Mouse (Mus musculus): ENCODE data around the gene Cdk1. TPM values are rescaled to one million over a fixed set of nuclear protein-coding genes. Genes with fewer than 3 reads are reported as not detected.

The Cdk1 gene
- polyA plus RNA-seq, 1 experiment from 2014 or later = 54.8 TPM

DNA sequence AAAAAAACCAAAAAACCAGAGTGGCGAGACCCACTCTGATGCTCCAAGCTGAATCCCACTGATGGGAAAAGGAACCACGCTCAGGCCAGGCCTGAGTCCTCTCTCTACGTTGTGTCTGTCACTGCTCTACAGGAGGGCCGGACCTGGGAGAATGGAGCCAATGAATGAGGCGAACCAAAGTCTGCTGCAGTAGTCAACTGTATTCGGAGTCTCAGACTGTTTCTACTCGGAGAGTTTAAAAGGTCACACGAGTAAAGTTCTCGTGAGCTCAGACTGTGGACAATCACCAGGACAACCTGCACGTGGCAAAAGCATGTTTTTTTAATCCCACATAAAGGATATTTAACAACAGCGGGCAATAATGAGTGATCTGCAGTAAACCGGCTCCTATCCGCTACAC is 28.8 kb downstream of the Cdk1 start:
- ATAC-seq (ENCODE audit: low FRiP score) = no peak
- no peak overlapping the region for H3K4me3 ChIP-seq (replicated peaks)
- H3K36me3 ChIP-seq = no peaks in the 10 kb centered on the region
- H3K9me3 ChIP-seq (replicated peaks) = no peaks in the 10 kb centered on the region
- 79% methylated on average over 13 of the region's 13 CpGs for WGBS
- H3K4me2 ChIP-seq = no peak overlapping the region
- H3K27me3 ChIP-seq (replicated peaks) = no peaks in the 10 kb centered on the region
- H3K27ac ChIP-seq (replicated peaks) = no peak overlapping the region
- no peak overlapping the region for H3K9ac ChIP-seq (replicated peaks)
- peaks cover 16% of the 10 kb centered on the region for H3K4me1 ChIP-seq

DNA sequence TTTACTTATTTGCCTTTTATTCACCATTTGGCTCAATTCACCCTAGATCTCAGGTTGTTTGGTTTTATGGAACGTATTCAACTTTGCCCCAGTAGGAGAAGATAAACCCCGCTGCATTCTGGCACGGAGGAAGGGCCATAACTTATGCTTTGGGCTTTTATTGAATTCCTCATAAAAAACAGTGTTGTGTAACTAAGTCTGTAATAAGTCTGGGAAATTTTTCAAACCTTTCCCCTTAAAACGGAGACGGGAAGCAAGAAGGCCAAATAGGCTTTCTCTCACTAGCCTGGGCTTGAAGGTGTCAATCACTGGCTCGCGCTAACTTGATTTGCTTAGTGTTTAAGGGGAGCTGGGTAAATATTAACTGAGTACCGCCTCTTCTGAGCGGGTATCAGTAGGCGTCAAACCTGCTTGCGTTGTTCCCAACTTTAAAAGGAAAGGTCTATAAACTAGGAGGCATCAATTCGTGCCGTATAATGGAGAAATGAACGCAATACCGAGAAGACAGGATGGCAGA is 31.2 kb downstream of the Cdk1 start:
- Histone ChIP-seq H3K9me3 (replicated peaks) (no peaks in the 10 kb centered on the region), H3K36me3 (no peaks in the 10 kb centered on the region), H3K4me3 (replicated peaks) (no peak overlapping the region), H3K4me2 (peak overlapping the region; percentile 35), H3K4me1 (peaks cover 8% of the 10 kb centered on the region; the same call in 1 of the 2 replicates), H3K27me3 (replicated peaks) (no peaks in the 10 kb centered on the region), H3K9ac (replicated peaks) (no peak overlapping the region), H3K27ac (replicated peaks) (no peak overlapping the region)
- 37% methylated on average over 15 of the region's 15 CpGs for WGBS
- no peak for ATAC-seq (ENCODE audit: low FRiP score)

DNA sequence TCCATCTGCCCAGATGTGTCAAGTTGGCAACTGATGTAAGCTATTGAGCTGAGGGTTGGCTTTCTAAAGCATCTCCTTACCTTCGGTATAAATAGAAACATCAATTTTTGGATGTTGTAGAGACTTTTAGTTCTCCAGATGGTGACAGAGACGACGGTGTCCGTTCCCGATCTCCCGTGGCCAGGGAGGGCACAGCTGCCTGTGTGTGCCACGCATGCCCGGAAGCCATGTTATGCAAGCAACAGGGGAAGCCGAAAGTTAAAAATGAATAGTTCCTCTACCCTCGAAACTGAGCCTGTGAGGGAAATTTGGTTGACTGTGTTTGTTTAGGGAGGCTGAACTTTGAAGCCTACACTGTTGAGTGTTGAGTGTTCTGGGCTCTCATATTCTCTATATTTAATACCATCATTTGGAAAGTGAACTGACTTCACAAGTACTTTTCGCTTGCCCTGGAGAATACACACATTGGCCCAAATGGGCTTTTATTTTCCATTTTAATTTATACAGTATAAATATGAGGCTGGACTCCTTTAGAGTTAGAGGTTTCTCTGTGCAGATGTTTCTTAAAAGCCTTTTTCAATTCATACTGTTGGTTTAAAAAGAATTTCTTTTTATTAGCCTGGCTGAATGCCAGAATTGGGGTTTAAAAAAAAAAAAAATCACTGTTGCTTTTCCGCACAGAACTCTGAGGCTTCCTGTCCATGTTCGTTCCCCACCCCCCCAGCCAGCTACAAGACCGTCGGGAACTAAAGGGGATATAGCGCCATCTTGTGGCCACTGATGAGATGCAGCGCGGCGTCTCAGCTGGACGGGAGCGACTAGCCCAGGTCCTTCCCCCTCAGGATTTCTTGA is 31.8 kb downstream of the Cdk1 start:
- H3K4me1 ChIP-seq = peaks cover 8% of the 10 kb centered on the region; the same call in 1 of the 2 replicates
- H3K4me2 ChIP-seq = peak overlapping the region; percentile 35
- no peak overlapping the region for H3K4me3 ChIP-seq (replicated peaks)
- WGBS = 41% methylated on average over 21 of the region's 21 CpGs
- H3K27ac ChIP-seq (replicated peaks) = peak overlapping the region; percentile 23; the same call in 1 of the 2 replicates
- no peaks in the 10 kb centered on the region for H3K9me3 ChIP-seq (replicated peaks)
- no peaks in the 10 kb centered on the region for H3K27me3 ChIP-seq (replicated peaks)
- H3K9ac ChIP-seq (replicated peaks) = no peak overlapping the region
- peak; percentile 61 for ATAC-seq (ENCODE audit: low FRiP score)
- no peaks in the 10 kb centered on the region for H3K36me3 ChIP-seq

DNA sequence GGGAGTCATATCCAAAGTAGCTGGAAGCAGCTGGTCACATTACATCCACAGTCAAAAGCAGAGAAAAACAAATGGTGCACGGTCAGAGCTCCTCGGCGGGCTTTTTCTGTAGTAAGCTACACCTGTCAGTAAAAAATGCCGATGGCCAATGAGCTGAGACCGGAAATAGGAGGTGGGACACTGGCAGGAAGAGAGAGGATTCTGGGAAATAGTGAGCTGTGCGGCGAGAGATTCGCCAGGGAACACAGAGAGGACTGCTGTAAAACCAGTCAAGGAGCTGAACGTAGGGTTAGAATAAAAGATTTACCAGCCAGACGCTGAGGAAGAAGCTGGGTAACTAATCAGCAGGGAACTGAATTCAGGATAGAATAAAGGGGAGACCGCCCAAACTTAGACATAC is 34.2 kb downstream of the Cdk1 start:
- Histone ChIP-seq H3K36me3 (no peaks in the 10 kb centered on the region), H3K9ac (replicated peaks) (no peak overlapping the region), H3K4me3 (replicated peaks) (no peak overlapping the region), H3K27me3 (replicated peaks) (no peaks in the 10 kb centered on the region), H3K27ac (replicated peaks) (no peak overlapping the region), H3K4me2 (no peak overlapping the region), H3K9me3 (replicated peaks) (no peaks in the 10 kb centered on the region), H3K4me1 (peaks cover 8% of the 10 kb centered on the region; the same call in 1 of the 2 replicates)
- 84% methylated on average over 11 of the region's 11 CpGs for WGBS
- no peak for ATAC-seq (ENCODE audit: low FRiP score)

DNA sequence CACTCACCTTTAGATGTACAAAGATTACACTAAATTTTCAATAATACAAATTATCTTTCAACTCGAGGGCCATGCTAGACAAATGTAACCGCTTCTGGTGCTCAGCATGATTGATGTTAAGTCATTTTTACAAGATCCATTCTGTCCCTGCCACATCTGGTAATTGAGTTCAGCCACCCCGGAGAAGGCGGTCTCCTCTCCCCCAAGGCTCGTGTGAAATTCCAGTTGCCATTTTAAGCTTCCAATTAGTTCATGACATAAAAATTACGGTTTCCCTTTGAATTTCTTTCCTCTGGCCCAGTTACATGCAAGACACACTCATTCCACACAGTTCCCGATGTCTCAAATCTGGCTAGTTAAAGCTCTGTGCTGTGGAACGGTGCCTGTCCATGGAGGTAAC is 38.8 kb downstream of the Cdk1 start:
- H3K27ac ChIP-seq (replicated peaks) = no peak overlapping the region
- no peaks in the 10 kb centered on the region for H3K4me1 ChIP-seq
- H3K36me3 ChIP-seq = no peaks in the 10 kb centered on the region
- H3K27me3 ChIP-seq (replicated peaks) = no peaks in the 10 kb centered on the region
- no peaks in the 10 kb centered on the region for H3K9me3 ChIP-seq (replicated peaks)
- H3K9ac ChIP-seq (replicated peaks) = no peak overlapping the region
- ATAC-seq (ENCODE audit: low FRiP score) = no peak
- no peak overlapping the region for H3K4me2 ChIP-seq
- H3K4me3 ChIP-seq (replicated peaks) = no peak overlapping the region
- 53% methylated on average over 8 of the region's 8 CpGs for WGBS

DNA sequence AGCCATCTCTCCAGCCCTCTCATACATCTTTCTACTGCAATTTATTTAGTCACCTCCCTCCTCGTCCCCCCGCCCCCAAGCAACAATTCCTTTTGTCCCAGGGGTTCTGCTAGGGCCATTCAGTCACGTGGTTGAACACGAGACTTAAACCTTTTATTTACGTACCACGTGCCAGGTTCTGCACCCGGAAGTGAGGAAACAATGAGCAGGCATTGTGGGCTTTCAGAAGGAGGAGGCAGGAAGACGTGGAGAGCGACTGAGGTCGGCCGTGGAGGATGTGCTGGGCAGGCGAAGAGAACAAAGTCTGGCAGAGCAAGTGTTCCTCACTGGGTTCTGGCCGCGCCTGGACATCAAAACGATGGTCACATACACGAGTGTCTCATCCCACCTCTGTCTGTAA is 40.9 kb downstream of the Cdk1 start:
- WGBS = 61% methylated on average over 16 of the region's 16 CpGs
- Histone ChIP-seq H3K4me1 (no peaks in the 10 kb centered on the region), H3K27ac (replicated peaks) (no peak overlapping the region), H3K4me3 (replicated peaks) (no peak overlapping the region), H3K4me2 (no peak overlapping the region), H3K9me3 (replicated peaks) (no peaks in the 10 kb centered on the region), H3K27me3 (replicated peaks) (no peaks in the 10 kb centered on the region), H3K9ac (replicated peaks) (no peak overlapping the region), H3K36me3 (no peaks in the 10 kb centered on the region)
- ATAC-seq (ENCODE audit: low FRiP score) = no peak

DNA sequence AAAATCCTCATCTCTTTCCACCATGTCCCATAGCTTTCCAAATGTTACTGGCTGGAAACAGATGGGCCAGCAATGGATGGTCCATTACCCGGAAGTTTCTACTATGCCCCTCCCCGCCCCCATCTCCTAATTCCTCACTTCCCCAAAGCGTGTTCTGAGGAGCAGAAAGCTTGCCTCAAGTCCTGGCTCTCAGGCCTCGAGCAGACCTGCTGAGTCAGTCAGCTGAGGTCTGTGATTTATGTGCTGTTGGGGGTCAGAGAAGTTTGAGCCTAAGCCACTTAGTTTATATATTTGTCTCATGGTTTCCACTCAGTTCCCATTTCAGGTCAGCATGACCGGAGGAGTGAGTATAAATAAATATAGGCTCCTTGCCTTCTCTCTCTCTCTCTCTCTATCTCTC is 43.6 kb downstream of the Cdk1 start:
- Histone ChIP-seq H3K9ac (replicated peaks) (no peak overlapping the region), H3K4me2 (no peak overlapping the region), H3K9me3 (replicated peaks) (no peaks in the 10 kb centered on the region), H3K27ac (replicated peaks) (no peak overlapping the region), H3K27me3 (replicated peaks) (no peaks in the 10 kb centered on the region), H3K4me1 (no peaks in the 10 kb centered on the region), H3K4me3 (replicated peaks) (no peak overlapping the region), H3K36me3 (no peaks in the 10 kb centered on the region)
- ATAC-seq (ENCODE audit: low FRiP score) = no peak
- 72% methylated on average over 5 of the region's 5 CpGs for whole genome bisulfite sequencing

DNA sequence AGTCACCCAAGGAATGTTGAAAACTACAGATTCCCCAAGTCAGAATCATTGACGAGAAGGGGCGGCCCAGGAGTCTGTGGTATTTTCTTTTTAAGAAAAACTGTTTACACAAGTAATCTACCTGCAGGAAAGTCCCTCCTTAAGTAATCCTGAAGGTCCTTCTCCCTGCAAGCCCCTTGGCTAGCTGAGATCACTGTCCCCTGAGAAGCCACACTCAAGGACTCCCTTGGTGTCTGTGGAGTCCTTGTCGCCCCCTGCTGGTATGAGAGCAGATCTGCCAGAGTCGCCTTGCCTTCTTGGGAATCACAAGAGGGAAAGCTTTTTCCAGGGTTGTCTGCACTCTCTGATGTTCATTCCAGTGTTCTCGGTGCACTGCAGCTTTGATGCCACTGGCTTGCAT is 45.7 kb downstream of the Cdk1 start:
- Histone ChIP-seq H3K4me1 (no peaks in the 10 kb centered on the region), H3K27me3 (replicated peaks) (no peaks in the 10 kb centered on the region), H3K27ac (replicated peaks) (no peak overlapping the region), H3K4me2 (no peak overlapping the region), H3K4me3 (replicated peaks) (no peak overlapping the region), H3K9ac (replicated peaks) (no peak overlapping the region), H3K36me3 (no peaks in the 10 kb centered on the region), H3K9me3 (replicated peaks) (no peaks in the 10 kb centered on the region)
- WGBS = 45% methylated on average over 5 of the region's 5 CpGs
- no peak for ATAC-seq (ENCODE audit: low FRiP score)

DNA sequence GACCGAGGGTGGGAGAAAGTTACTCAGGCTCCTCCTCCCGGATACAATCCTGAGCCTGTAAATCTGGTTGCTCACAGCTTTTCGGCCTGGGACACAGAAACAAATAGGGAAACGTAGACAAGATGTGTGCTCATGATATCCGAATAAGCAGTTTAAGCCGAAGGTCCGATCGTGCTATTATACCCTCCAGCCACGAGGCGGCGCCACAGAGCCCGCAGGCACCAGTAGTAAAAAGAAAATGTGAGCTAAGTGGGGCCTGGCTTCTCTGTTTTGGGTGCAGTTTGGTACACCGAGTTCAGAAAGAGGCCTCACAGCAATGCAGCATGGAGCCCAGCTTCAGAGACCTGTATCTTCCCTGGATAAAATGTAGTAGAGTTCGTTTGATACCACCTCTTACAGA is 46.5 kb downstream of the Cdk1 start:
- Histone ChIP-seq H3K36me3 (no peaks in the 10 kb centered on the region), H3K27ac (replicated peaks) (no peak overlapping the region), H3K9me3 (replicated peaks) (no peaks in the 10 kb centered on the region), H3K4me3 (replicated peaks) (no peak overlapping the region), H3K4me1 (no peaks in the 10 kb centered on the region), H3K9ac (replicated peaks) (no peak overlapping the region), H3K27me3 (replicated peaks) (no peaks in the 10 kb centered on the region), H3K4me2 (no peak overlapping the region)
- WGBS = 64% methylated on average over 14 of the region's 14 CpGs
- ATAC-seq (ENCODE audit: low FRiP score) = no peak

DNA sequence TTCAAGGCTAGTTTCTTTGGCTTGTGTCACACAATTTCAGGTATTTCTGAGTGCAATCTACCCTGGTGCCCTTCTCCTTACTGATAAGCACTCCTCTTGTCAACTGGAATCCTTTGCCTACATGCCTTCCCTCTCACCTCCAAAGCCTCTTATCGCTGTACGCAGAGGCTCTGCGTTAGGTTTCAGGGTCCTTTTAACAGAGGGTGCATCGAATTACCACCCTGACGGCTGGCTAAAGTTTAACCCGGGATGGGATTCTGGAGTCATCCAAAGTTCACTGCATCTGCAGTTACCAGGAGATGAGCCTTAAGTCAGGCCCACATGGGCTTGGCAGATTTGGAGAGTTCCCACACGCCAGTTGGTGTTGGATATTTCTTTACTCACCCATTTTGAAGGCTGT is 47.1 kb downstream of the Cdk1 start:
- no peak overlapping the region for H3K4me2 ChIP-seq
- H3K4me1 ChIP-seq = no peaks in the 10 kb centered on the region
- no peak for ATAC-seq (ENCODE audit: low FRiP score)
- H3K27ac ChIP-seq (replicated peaks) = no peak overlapping the region
- H3K4me3 ChIP-seq (replicated peaks) = no peak overlapping the region
- H3K9ac ChIP-seq (replicated peaks) = no peak overlapping the region
- WGBS = 40% methylated on average over 7 of the region's 7 CpGs
- no peaks in the 10 kb centered on the region for H3K36me3 ChIP-seq
- H3K9me3 ChIP-seq (replicated peaks) = no peaks in the 10 kb centered on the region
- no peaks in the 10 kb centered on the region for H3K27me3 ChIP-seq (replicated peaks)

DNA sequence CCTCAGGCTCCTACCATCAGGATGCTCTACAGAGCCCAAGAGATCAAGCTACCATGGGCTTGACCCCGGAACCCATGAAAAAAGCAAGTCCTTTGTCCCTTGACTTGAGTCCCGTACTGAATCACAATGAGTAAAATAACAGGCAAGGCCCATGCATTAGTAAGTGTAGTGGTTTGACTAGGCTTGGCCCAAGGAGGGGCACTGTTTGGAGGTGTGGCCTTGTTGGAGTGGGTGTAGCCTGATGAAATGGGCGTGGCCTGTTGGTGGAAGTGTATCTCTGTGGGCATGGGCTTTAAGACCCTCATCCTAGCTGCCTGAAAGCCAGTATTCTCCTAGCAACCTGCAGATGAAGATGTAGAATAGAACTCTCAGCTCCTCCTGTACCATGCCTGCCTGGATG is 47.9 kb downstream of the Cdk1 start:
- Histone ChIP-seq H3K4me2 (no peak overlapping the region), H3K9ac (replicated peaks) (no peak overlapping the region), H3K4me1 (no peaks in the 10 kb centered on the region), H3K9me3 (replicated peaks) (no peaks in the 10 kb centered on the region), H3K4me3 (replicated peaks) (no peak overlapping the region), H3K27me3 (replicated peaks) (no peaks in the 10 kb centered on the region), H3K27ac (replicated peaks) (no peak overlapping the region), H3K36me3 (no peaks in the 10 kb centered on the region)
- 81% methylated on average over 3 of the region's 3 CpGs for WGBS
- no peak for ATAC-seq (ENCODE audit: low FRiP score)

DNA sequence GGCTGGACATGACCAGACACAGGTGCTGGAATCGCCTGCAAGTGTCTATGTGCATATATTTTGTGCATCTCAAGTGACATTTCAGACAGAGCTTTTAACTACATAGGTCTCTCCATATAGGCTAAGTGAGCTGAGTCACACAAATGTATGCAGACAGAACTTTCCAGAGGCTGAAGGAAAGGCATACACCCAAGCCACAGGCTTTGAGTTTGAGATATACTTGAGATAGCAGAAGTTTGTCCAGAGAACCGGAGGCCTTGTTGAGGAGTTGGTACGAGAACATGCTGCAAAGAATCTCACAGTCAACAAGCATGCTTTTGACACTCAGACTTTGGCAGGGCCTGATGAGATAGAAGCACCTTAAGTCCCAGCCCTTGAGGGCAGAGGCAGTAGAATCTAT is 50.1 kb downstream of the Cdk1 start:
- WGBS = 97% methylated on average over 3 of the region's 3 CpGs
- no peak overlapping the region for H3K27ac ChIP-seq (replicated peaks)
- H3K27me3 ChIP-seq (replicated peaks) = no peaks in the 10 kb centered on the region
- H3K9ac ChIP-seq (replicated peaks) = no peak overlapping the region
- no peaks in the 10 kb centered on the region for H3K36me3 ChIP-seq
- no peak overlapping the region for H3K4me2 ChIP-seq
- no peaks in the 10 kb centered on the region for H3K9me3 ChIP-seq (replicated peaks)
- no peak for ATAC-seq (ENCODE audit: low FRiP score)
- H3K4me1 ChIP-seq = no peaks in the 10 kb centered on the region
- H3K4me3 ChIP-seq (replicated peaks) = no peak overlapping the region

All from neural tube, embryonic 15.5 days (tissue).